Mouse (Mus musculus): Measurements from ENCODE around the gene Deup1.
A peak's percentile ranks its signal among the peaks of the same experiment; 100 is the strongest.
"Not testable (repeated sequence)": the region's sequence is repeated elsewhere in the genome, so short reads cannot be mapped to it uniquely, and the experiment has no call there.

Deup1 gene

GRCm38 (mm10) chr9:15587157-15587854, 40.4 kb downstream of the Deup1 start:
- DNase-seq, result no peak

GRCm38 (mm10) chr9:15585956-15586355, 41.8 kb downstream of the Deup1 start:
- DNase-seq, result no peak

- DNase-seq, result no peak
Measured at GRCm38 (mm10) chr9:15584209-15584608, 43.5 kb downstream of the Deup1 start.

- no peak for DNase-seq
Measured at GRCm38 (mm10) chr9:15582026-15582425, 45.7 kb downstream of the Deup1 start.

- DNase-seq, result no peak
Measured at GRCm38 (mm10) chr9:15580176-15580575, 47.6 kb downstream of the Deup1 start.

- DNase-seq, result no peak
Measured at GRCm38 (mm10) chr9:15578946-15579345, 48.8 kb downstream of the Deup1 start.

- no peak for DNase-seq
Measured at GRCm38 (mm10) chr9:15578427-15578826, 49.3 kb downstream of the Deup1 start.

GRCm38 (mm10) chr9:15574750-15575454, 52.8 kb downstream of the Deup1 start:
- no peak for DNase-seq

GRCm38 (mm10) chr9:15562353-15562752, 65.4 kb downstream of the Deup1 start:
- DNase-seq, result no peak

- DNase-seq, result no peak
Measured at GRCm38 (mm10) chr9:15560451-15560850, 67.3 kb downstream of the Deup1 start.

GRCm38 (mm10) chr9:15553322-15553721, 74.4 kb downstream of the Deup1 start:
- DNase-seq, result no peak

GRCm38 (mm10) chr9:15551933-15552851, 75.5 kb downstream of the Deup1 start:
- peak; percentile 20 to 54 for DNase-seq

- DNase-seq, result not testable (repeated sequence)
Measured at GRCm38 (mm10) chr9:15551073-15551472, 76.7 kb downstream of the Deup1 start.

- DNase-seq, result no peak
Measured at GRCm38 (mm10) chr9:15550461-15550961, 77.2 kb downstream of the Deup1 start.

GRCm38 (mm10) chr9:15541735-15542354, 85.9 kb downstream of the Deup1 start:
- DNase-seq, result no peak

- no peak for DNase-seq
Measured at GRCm38 (mm10) chr9:15538979-15539533, 88.7 kb downstream of the Deup1 start.

GRCm38 (mm10) chr9:15537455-15538048, 90.2 kb downstream of the Deup1 start:
- no peak for DNase-seq

GRCm38 (mm10) chr9:15536861-15537426, 90.8 kb downstream of the Deup1 start:
- no peak for DNase-seq

- no peak for DNase-seq
Measured at GRCm38 (mm10) chr9:15535418-15535817, 92.3 kb downstream of the Deup1 start.

- no peak for DNase-seq
Measured at GRCm38 (mm10) chr9:15534110-15534509, 93.6 kb downstream of the Deup1 start.

- no peak for DNase-seq
Measured at GRCm38 (mm10) chr9:15533336-15534070, 94.2 kb downstream of the Deup1 start.
